Mouse (Mus musculus): ENCODE data around the gene Rbfox1.

The Rbfox1 gene

GRCm38 (mm10) chr16:6212916-6213315 lies 327.8 kb downstream of the Rbfox1 start:
- in situ Hi-C loops (cut with MboI, MseI): no loop called here

GRCm38 (mm10) chr16:6227449-6227848 lies 342.3 kb downstream of the Rbfox1 start:
- in situ Hi-C loops (cut with MboI, MseI): no loop called here

GRCm38 (mm10) chr16:6232966-6233365 lies 347.8 kb downstream of the Rbfox1 start:
- in situ Hi-C loops (cut with MboI, MseI): no loop called here

GRCm38 (mm10) chr16:6241393-6241792 lies 356.2 kb downstream of the Rbfox1 start:
- in situ Hi-C loops (cut with MboI, MseI): no loop called here

GRCm38 (mm10) chr16:6242468-6242867 lies 357.3 kb downstream of the Rbfox1 start:
- in situ Hi-C loops (cut with MboI, MseI): no loop called here

GRCm38 (mm10) chr16:6247569-6247968 lies 362.4 kb downstream of the Rbfox1 start:
- in situ Hi-C loops (cut with MboI, MseI): no loop called here

GRCm38 (mm10) chr16:6264557-6264956 lies 379.4 kb downstream of the Rbfox1 start:
- in situ Hi-C loops (cut with MboI, MseI): no loop called here

GRCm38 (mm10) chr16:6265610-6266009 lies 380.5 kb downstream of the Rbfox1 start:
- in situ Hi-C loops (cut with MboI, MseI): no loop called here

- in situ Hi-C loops (cut with MboI, MseI): no loop called here
These were observed 386.6 kb downstream of the Rbfox1 start for GRCm38 (mm10) chr16:6271596-6272370.

GRCm38 (mm10) chr16:6283496-6283895 lies 398.3 kb downstream of the Rbfox1 start:
- in situ Hi-C loops (cut with MboI, MseI): no loop called here

- in situ Hi-C loops (cut with MboI, MseI): no loop called here
These were observed 399.2 kb downstream of the Rbfox1 start for GRCm38 (mm10) chr16:6284317-6284716.

- in situ Hi-C loops (cut with MboI, MseI): no loop called here
These were observed 402.5 kb downstream of the Rbfox1 start for GRCm38 (mm10) chr16:6287699-6288098.

GRCm38 (mm10) chr16:6300112-6300511 lies 415.0 kb downstream of the Rbfox1 start:
- in situ Hi-C loops (cut with MboI, MseI): no loop called here

GRCm38 (mm10) chr16:6303082-6303481 lies 417.9 kb downstream of the Rbfox1 start:
- in situ Hi-C loops (cut with MboI, MseI): no loop called here

- in situ Hi-C loops (cut with MboI, MseI): no loop called here
These were observed 424.8 kb downstream of the Rbfox1 start for GRCm38 (mm10) chr16:6309940-6310339.

- in situ Hi-C loops (cut with MboI, MseI): no loop called here
These were observed 425.9 kb downstream of the Rbfox1 start for GRCm38 (mm10) chr16:6310744-6311678.

GRCm38 (mm10) chr16:6313689-6314088 lies 428.5 kb downstream of the Rbfox1 start:
- in situ Hi-C loops (cut with MboI, MseI): no loop called here

GRCm38 (mm10) chr16:6324832-6325231 lies 439.7 kb downstream of the Rbfox1 start:
- in situ Hi-C loops (cut with MboI, MseI): no loop called here

GRCm38 (mm10) chr16:6331400-6331939 lies 446.3 kb downstream of the Rbfox1 start:
- in situ Hi-C loops (cut with MboI, MseI): no loop called here

- in situ Hi-C loops (cut with MboI, MseI): no loop called here
These were observed 448.1 kb downstream of the Rbfox1 start for GRCm38 (mm10) chr16:6333273-6333672.

GRCm38 (mm10) chr16:6348103-6348502 lies 462.9 kb downstream of the Rbfox1 start:
- in situ Hi-C loops (cut with MboI, MseI): no loop called here

GRCm38 (mm10) chr16:6348581-6349241 lies 463.6 kb downstream of the Rbfox1 start:
- in situ Hi-C loops (cut with MboI, MseI): no loop called here
